ENCODE assay signal across 27 mouse cellular contexts in the genomic region with DNA sequence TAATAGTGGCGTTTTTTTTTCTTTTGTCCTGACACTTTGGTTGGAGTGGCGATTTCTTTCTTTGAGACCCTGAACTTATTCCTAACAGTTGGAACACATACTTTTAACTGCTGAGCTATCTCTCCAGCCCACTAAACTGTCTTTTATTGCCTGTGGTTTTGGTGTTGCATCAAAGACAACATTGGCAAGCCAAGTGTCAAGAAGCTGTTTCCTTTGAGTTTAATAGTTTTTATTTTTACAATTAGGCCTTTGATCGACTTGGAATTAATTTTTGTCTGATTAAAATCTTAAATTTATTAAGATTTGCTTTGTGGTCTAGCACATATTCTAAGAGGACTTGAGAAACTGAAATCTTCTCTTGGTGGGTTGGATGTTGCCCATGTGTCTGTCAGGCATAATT. TPM values are rescaled to one million over a fixed set of nuclear protein-coding genes. Genes with fewer than 3 reads are reported as not detected.
A peak's percentile ranks its signal among the peaks of the same experiment; 100 is the strongest.
DNase-seq lines count a peak whose midpoint lies in the region; ATAC-seq and TF ChIP-seq lines count a peak whose summit lies in the region.
"Had no signal": no experiment of that assay in that cellular context is flagged by ENCODE, and none has a peak within 500 bp of the region (broad histone marks: within the 10 kb centered on the region; RNA-seq: fewer than 3 reads in every experiment).

No protein-coding gene starts in this region.

- no peak for ATAC-seq in kidney, embryonic 14.5 days (ENCODE audit: low FRiP score, low TSS enrichment)
- ATAC-seq in megakaryocyte progenitor cell, adult 5-6 weeks (replicated peaks; ENCODE audit: poor library complexity) = no peak
- ATAC-seq: CD4-positive, CD25-positive, alpha-beta regulatory T cell, adult 4 months; forebrain, embryonic 15.5 days; hindbrain, embryonic 16.5 days had no signal

- no peak for TF ChIP-seq POLR2A in kidney, adult 2 months (IDR thresholded peaks at IDR 0.05; ENCODE audit: low read depth, low read length)

- no peak for TF ChIP-seq CTCF in kidney, adult 2 months (conservative IDR thresholded peaks at IDR 0.05; ENCODE audit: insufficient read depth, insufficient read length, low read depth, low read length)

- H3K9me3 ChIP-seq in kidney, embryonic 14.5 days (ENCODE audit: control insufficient read depth, low read length) = no peaks in the 10 kb centered on the region
- H3K9me3 ChIP-seq: embryonic facial prominence, embryonic 12.5 days; embryonic facial prominence, embryonic 15.5 days; forebrain, embryonic 15.5 days; heart, embryonic 12.5 days; heart, embryonic 15.5 days; hindbrain, embryonic 10.5 days; hindbrain, embryonic 13.5 days had no signal

- WGBS in kidney, adult 2 months = 78% methylated on average over 3 of the region's 3 CpGs
- WGBS in kidney, embryonic 14.5 days = 78% methylated on average over 3 of the region's 3 CpGs

- no peak overlapping the region for H3K27ac ChIP-seq in kidney, adult 2 months (ENCODE audit: insufficient read depth, low read depth, low read length)
- H3K27ac ChIP-seq in kidney, embryonic 14.5 days (ENCODE audit: low read depth, low read length) = no peak overlapping the region
- H3K27ac ChIP-seq: embryonic facial prominence, embryonic 12.5 days; embryonic facial prominence, embryonic 15.5 days; forebrain, embryonic 15.5 days; heart, embryonic 15.5 days; hindbrain, embryonic 10.5 days; hindbrain, embryonic 13.5 days had no signal

- H3K4me1 ChIP-seq in kidney, adult 2 months (ENCODE audit: control insufficient read depth, insufficient read depth, low read length) = no peaks in the 10 kb centered on the region
- H3K4me1 ChIP-seq in kidney, embryonic 14.5 days (ENCODE audit: control insufficient read depth, insufficient read depth, low read length) = peaks cover 23% of the 10 kb centered on the region

- H3K4me2 ChIP-seq in kidney, embryonic 14.5 days (replicated peaks; ENCODE audit: low read depth, low read length) = no peak overlapping the region
- H3K4me2 ChIP-seq: embryonic facial prominence, embryonic 12.5 days; embryonic facial prominence, embryonic 15.5 days; forebrain, embryonic 15.5 days; heart, embryonic 12.5 days; heart, embryonic 15.5 days; hindbrain, embryonic 13.5 days had no signal

- no peak overlapping the region for H3K9ac ChIP-seq in kidney, embryonic 14.5 days (ENCODE audit: low read depth, low read length)
- H3K9ac ChIP-seq: embryonic facial prominence, embryonic 12.5 days; embryonic facial prominence, embryonic 15.5 days; forebrain, embryonic 15.5 days; heart, embryonic 12.5 days; heart, embryonic 15.5 days; hindbrain, embryonic 13.5 days had no signal

- H3K27me3 ChIP-seq in kidney, adult 2 months (replicated peaks; ENCODE audit: control insufficient read depth, insufficient read depth, low read length) = no peaks in the 10 kb centered on the region
- H3K27me3 ChIP-seq in kidney, embryonic 14.5 days (ENCODE audit: control insufficient read depth, insufficient read depth, low read length) = no peaks in the 10 kb centered on the region
- H3K27me3 ChIP-seq: embryonic facial prominence, embryonic 12.5 days; embryonic facial prominence, embryonic 15.5 days; forebrain, embryonic 15.5 days; heart, embryonic 12.5 days; heart, embryonic 15.5 days; hindbrain, embryonic 13.5 days had no signal

- DNase-seq in kidney, adult 2 months = peak; percentile 19
- DNase-seq in kidney, postnatal 10 days = peak; percentile 47
- no peak for DNase-seq in kidney, postnatal 25 days
- peak; percentile 31 for DNase-seq in 416B (ENCODE audit: low read depth)
- DNase-seq: adrenal gland, adult 2 months; adrenal gland, postnatal 14 days; B cell, adult 2 months; cerebellum, adult 11 months; cerebellum, adult 2 months; cerebellum, adult 9-11 months; cerebellum, postnatal 25 days; gastrocnemius, postnatal 25 days; heart, adult 18-20 months; heart, postnatal 10 days; heart, postnatal 36 days had no signal

- no peaks in the 10 kb centered on the region for H3K36me3 ChIP-seq in kidney, adult 2 months (ENCODE audit: control insufficient read depth, insufficient read depth, low read length)
- no peaks in the 10 kb centered on the region for H3K36me3 ChIP-seq in kidney, embryonic 14.5 days (ENCODE audit: control insufficient read depth, insufficient read depth, low read length)
- H3K36me3 ChIP-seq: embryonic facial prominence, embryonic 12.5 days; embryonic facial prominence, embryonic 15.5 days; forebrain, embryonic 15.5 days; heart, embryonic 12.5 days; heart, embryonic 15.5 days; hindbrain, embryonic 10.5 days; hindbrain, embryonic 13.5 days had no signal

- no peak overlapping the region for H3K4me3 ChIP-seq in kidney, adult 2 months (ENCODE audit: insufficient read depth, low read depth, low read length)
- no peak overlapping the region for H3K4me3 ChIP-seq in kidney, embryonic 14.5 days (ENCODE audit: low read length)
- H3K4me3 ChIP-seq: embryonic facial prominence, embryonic 12.5 days; embryonic facial prominence, embryonic 15.5 days; forebrain, embryonic 15.5 days; heart, embryonic 12.5 days; heart, embryonic 15.5 days; hindbrain, embryonic 10.5 days; hindbrain, embryonic 13.5 days had no signal

RNA-seq across cellular contexts. Expression of gene Tns3, which starts 33.3 kb away (rescaled TPM):
- 63.7 and 70.5 TPM in 2 replicates for polyA plus RNA-seq in kidney, adult 2 months (2012; rRNA removed)
- polyA plus RNA-seq in kidney, embryonic 14.5 days (2014; fragmentation: Nextera tagmentation; extraction: Ambion mirVana) = 12.5 and 20.3 TPM in 2 replicates
- total RNA-seq in megakaryocyte progenitor cell, adult 5-6 weeks (2015) = 20.8 and 27.0 TPM in 2 replicates
- 11.5 and 11.7 TPM in 2 replicates for total RNA-seq in megakaryocyte progenitor cell, adult 5-6 weeks (2017)
- total RNA-seq: MEL had no signal

Comparison
In these comparisons a context has a peak if more than half of its experiments do, and no peak if none do; other contexts are left out.
1. DNase-seq: peak in kidney, adult 2 months (single experiment), kidney, postnatal 10 days (single experiment) and 416B (single experiment); none in kidney, postnatal 25 days (0 of 2).